Mouse (Mus musculus): ENCODE measurements around the gene Hcn1. TPM values are rescaled to one million over a fixed set of nuclear protein-coding genes. Genes with fewer than 3 reads are reported as not detected.

Gene Hcn1
- polyA plus RNA-seq, 1 experiment from 2014 or later: 0.03 TPM

DNA sequence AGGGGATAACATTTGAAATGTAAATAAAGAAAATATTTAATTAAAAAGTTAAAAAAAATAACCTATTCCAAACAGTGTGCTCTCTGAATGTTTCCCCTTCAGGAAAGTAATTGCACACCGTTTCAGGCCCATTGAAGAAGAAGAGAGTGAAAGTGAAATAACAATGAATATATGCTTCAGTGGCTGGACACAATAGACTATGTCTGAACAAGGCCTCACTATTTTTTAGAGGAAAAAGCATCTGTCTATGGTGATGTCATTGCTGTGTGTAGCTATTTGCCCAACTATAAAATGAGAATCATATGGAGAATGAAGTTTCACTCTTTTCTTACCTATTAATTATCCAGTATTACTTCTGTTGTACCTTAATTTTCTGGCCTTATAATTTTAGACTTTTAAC lies 234.5 kb downstream of the Hcn1 start:
- Histone ChIP-seq H3K27me3 (ENCODE audit: control insufficient read depth, insufficient read depth, low read length) (no peaks in the 10 kb centered on the region), H3K9me3 (replicated peaks; ENCODE audit: control insufficient read depth, low read length) (no peaks in the 10 kb centered on the region), H3K4me1 (ENCODE audit: control insufficient read depth, insufficient read depth, low read length) (no peaks in the 10 kb centered on the region), H3K27ac (ENCODE audit: low read length) (no peak overlapping the region), H3K4me2 (ENCODE audit: low read depth, low read length) (no peak overlapping the region), H3K4me3 (replicated peaks; ENCODE audit: low read length) (no peak overlapping the region), H3K9ac (ENCODE audit: low read length) (no peak overlapping the region), H3K36me3 (ENCODE audit: control insufficient read depth, insufficient read depth, low read length) (no peaks in the 10 kb centered on the region)
- ATAC-seq (ENCODE audit: insufficient read depth, low FRiP score): no peak
- 71% methylated on average over 1 of the region's 1 CpGs for WGBS

DNA sequence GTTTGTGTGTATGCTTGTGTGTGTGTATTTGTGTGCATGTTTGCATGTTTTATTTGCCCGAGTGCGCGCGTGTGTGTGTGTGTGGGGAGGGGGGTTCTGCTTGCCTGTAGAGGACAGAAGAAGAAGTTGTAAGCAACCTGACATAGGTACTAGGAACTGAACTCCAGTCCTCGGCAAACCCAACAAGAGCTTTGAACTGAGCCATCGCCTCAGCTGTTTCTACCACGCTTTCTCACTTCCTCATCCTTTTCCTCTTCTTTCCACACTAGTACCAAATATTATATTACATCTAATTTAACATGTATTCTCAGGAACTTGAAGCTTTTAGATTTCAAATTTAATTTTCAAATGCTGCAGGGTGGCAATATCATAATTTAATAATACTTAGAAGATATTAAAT lies 236.1 kb downstream of the Hcn1 start:
- 96% methylated on average over 7 of the region's 7 CpGs for WGBS
- Histone ChIP-seq H3K27me3 (ENCODE audit: control insufficient read depth, insufficient read depth, low read length) (no peaks in the 10 kb centered on the region), H3K4me2 (ENCODE audit: low read depth, low read length) (no peak overlapping the region), H3K4me3 (replicated peaks; ENCODE audit: low read length) (no peak overlapping the region), H3K4me1 (ENCODE audit: control insufficient read depth, insufficient read depth, low read length) (no peaks in the 10 kb centered on the region), H3K27ac (ENCODE audit: low read length) (no peak overlapping the region), H3K9me3 (replicated peaks; ENCODE audit: control insufficient read depth, low read length) (no peaks in the 10 kb centered on the region), H3K9ac (ENCODE audit: low read length) (no peak overlapping the region), H3K36me3 (ENCODE audit: control insufficient read depth, insufficient read depth, low read length) (no peaks in the 10 kb centered on the region)
- ATAC-seq (ENCODE audit: insufficient read depth, low FRiP score): no peak

DNA sequence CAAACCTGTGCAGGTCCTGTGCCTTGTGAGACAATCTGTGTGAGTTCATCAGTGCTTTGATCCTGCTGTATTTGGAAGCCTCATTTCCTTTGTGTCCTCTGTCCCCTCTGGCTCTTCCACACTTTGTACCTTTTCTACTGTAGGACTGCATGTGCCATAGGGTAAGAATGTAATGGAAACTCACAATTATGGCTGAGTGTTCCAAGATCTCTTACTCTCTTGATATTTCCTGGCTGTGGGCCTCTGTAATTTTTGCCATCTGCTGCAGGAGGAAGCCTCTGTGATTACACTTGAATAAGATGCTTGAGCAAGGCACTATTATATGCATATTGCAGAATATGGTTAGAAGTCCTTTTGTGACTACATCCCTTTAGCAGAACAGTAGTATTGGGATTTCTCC lies 240.2 kb downstream of the Hcn1 start:
- Histone ChIP-seq H3K9me3 (replicated peaks; ENCODE audit: control insufficient read depth, low read length) (no peaks in the 10 kb centered on the region), H3K4me2 (ENCODE audit: low read depth, low read length) (no peak overlapping the region), H3K9ac (ENCODE audit: low read length) (no peak overlapping the region), H3K4me3 (replicated peaks; ENCODE audit: low read length) (no peak overlapping the region), H3K27me3 (ENCODE audit: control insufficient read depth, insufficient read depth, low read length) (no peaks in the 10 kb centered on the region), H3K4me1 (ENCODE audit: control insufficient read depth, insufficient read depth, low read length) (no peaks in the 10 kb centered on the region), H3K36me3 (ENCODE audit: control insufficient read depth, insufficient read depth, low read length) (no peaks in the 10 kb centered on the region), H3K27ac (ENCODE audit: low read length) (no peak overlapping the region)
- no peak for ATAC-seq (ENCODE audit: insufficient read depth, low FRiP score)

GRCm38 (mm10) chr13:117847290-117847689 lies 245.2 kb downstream of the Hcn1 start:
- H3K4me3 ChIP-seq (replicated peaks; ENCODE audit: low read length): no peak overlapping the region
- H3K9ac ChIP-seq (ENCODE audit: low read length): no peak overlapping the region
- no peaks in the 10 kb centered on the region for H3K4me1 ChIP-seq (ENCODE audit: control insufficient read depth, insufficient read depth, low read length)
- no peak overlapping the region for H3K27ac ChIP-seq (ENCODE audit: low read length)
- H3K36me3 ChIP-seq (ENCODE audit: control insufficient read depth, insufficient read depth, low read length): no peaks in the 10 kb centered on the region
- H3K27me3 ChIP-seq (ENCODE audit: control insufficient read depth, insufficient read depth, low read length): no peaks in the 10 kb centered on the region
- H3K9me3 ChIP-seq (replicated peaks; ENCODE audit: control insufficient read depth, low read length): no peaks in the 10 kb centered on the region
- WGBS: 93% methylated on average over 2 of the region's 2 CpGs
- no peak overlapping the region for H3K4me2 ChIP-seq (ENCODE audit: low read depth, low read length)
- ATAC-seq (ENCODE audit: insufficient read depth, low FRiP score): no peak

GRCm38 (mm10) chr13:117848757-117849156 lies 246.6 kb downstream of the Hcn1 start:
- no peak overlapping the region for H3K4me3 ChIP-seq (replicated peaks; ENCODE audit: low read length)
- no peak overlapping the region for H3K4me2 ChIP-seq (ENCODE audit: low read depth, low read length)
- no peaks in the 10 kb centered on the region for H3K27me3 ChIP-seq (ENCODE audit: control insufficient read depth, insufficient read depth, low read length)
- no peak overlapping the region for H3K27ac ChIP-seq (ENCODE audit: low read length)
- H3K9ac ChIP-seq (ENCODE audit: low read length): no peak overlapping the region
- 90% methylated on average over 4 of the region's 4 CpGs for WGBS
- no peaks in the 10 kb centered on the region for H3K4me1 ChIP-seq (ENCODE audit: control insufficient read depth, insufficient read depth, low read length)
- no peaks in the 10 kb centered on the region for H3K36me3 ChIP-seq (ENCODE audit: control insufficient read depth, insufficient read depth, low read length)
- H3K9me3 ChIP-seq (replicated peaks; ENCODE audit: control insufficient read depth, low read length): no peaks in the 10 kb centered on the region
- no peak for ATAC-seq (ENCODE audit: insufficient read depth, low FRiP score)

GRCm38 (mm10) chr13:117851954-117852710 lies 250.0 kb downstream of the Hcn1 start:
- Histone ChIP-seq H3K27ac (ENCODE audit: low read length) (no peak overlapping the region), H3K4me1 (ENCODE audit: control insufficient read depth, insufficient read depth, low read length) (no peaks in the 10 kb centered on the region), H3K27me3 (ENCODE audit: control insufficient read depth, insufficient read depth, low read length) (no peaks in the 10 kb centered on the region), H3K4me3 (replicated peaks; ENCODE audit: low read length) (no peak overlapping the region), H3K9ac (ENCODE audit: low read length) (no peak overlapping the region), H3K9me3 (replicated peaks; ENCODE audit: control insufficient read depth, low read length) (no peaks in the 10 kb centered on the region), H3K36me3 (ENCODE audit: control insufficient read depth, insufficient read depth, low read length) (no peaks in the 10 kb centered on the region), H3K4me2 (ENCODE audit: low read depth, low read length) (no peak overlapping the region)
- no peak for ATAC-seq (ENCODE audit: insufficient read depth, low FRiP score)
- 54% methylated on average over 6 of the region's 6 CpGs for WGBS

DNA sequence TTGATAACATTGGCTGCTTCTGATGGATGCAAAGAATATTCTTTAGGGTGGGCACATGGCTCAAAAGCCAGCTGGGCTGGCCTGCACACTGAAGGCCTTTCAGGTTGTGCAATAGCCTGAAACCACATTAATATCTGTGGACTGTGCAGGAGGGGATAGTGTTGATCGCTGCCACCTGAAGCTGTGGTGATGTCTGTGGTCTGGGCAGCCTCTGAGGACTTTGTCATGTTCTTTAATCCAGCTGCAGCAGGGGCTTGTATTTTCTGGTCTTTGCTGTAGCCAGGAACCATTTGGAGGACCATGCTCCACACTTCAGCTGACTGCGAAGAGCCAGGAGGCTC lies 250.6 kb downstream of the Hcn1 start:
- H3K27me3 ChIP-seq (ENCODE audit: control insufficient read depth, insufficient read depth, low read length): no peaks in the 10 kb centered on the region
- no peaks in the 10 kb centered on the region for H3K4me1 ChIP-seq (ENCODE audit: control insufficient read depth, insufficient read depth, low read length)
- H3K4me2 ChIP-seq (ENCODE audit: low read depth, low read length): no peak overlapping the region
- H3K36me3 ChIP-seq (ENCODE audit: control insufficient read depth, insufficient read depth, low read length): no peaks in the 10 kb centered on the region
- no peak overlapping the region for H3K27ac ChIP-seq (ENCODE audit: low read length)
- WGBS: 76% methylated on average over 2 of the region's 2 CpGs
- H3K9ac ChIP-seq (ENCODE audit: low read length): no peak overlapping the region
- H3K4me3 ChIP-seq (replicated peaks; ENCODE audit: low read length): no peak overlapping the region
- no peak for ATAC-seq (ENCODE audit: insufficient read depth, low FRiP score)
- no peaks in the 10 kb centered on the region for H3K9me3 ChIP-seq (replicated peaks; ENCODE audit: control insufficient read depth, low read length)

DNA sequence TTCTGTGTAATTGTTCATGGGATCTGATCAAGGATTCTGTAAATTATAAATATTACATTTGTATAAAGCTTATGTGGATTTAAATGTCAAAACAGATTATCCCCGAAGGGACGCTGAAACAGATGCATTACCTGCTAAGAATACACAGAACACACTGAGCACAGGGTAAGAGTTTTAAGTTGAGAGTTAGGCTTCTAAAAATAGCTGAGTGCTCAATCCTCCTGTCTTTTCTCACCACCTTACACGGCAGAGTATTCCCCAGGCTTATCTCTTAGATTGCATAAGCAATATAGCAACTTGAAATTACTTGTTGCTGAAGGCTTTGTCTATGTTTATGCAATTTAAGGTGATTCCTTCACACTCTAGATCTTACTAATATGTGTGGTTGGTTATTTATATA lies 256.3 kb downstream of the Hcn1 start:
- Histone ChIP-seq H3K4me3 (replicated peaks; ENCODE audit: low read length) (no peak overlapping the region), H3K9me3 (replicated peaks; ENCODE audit: control insufficient read depth, low read length) (no peaks in the 10 kb centered on the region), H3K27ac (ENCODE audit: low read length) (no peak overlapping the region), H3K4me2 (ENCODE audit: low read depth, low read length) (no peak overlapping the region), H3K9ac (ENCODE audit: low read length) (no peak overlapping the region), H3K36me3 (ENCODE audit: control insufficient read depth, insufficient read depth, low read length) (no peaks in the 10 kb centered on the region), H3K27me3 (ENCODE audit: control insufficient read depth, insufficient read depth, low read length) (no peaks in the 10 kb centered on the region), H3K4me1 (ENCODE audit: control insufficient read depth, insufficient read depth, low read length) (no peaks in the 10 kb centered on the region)
- no peak for ATAC-seq (ENCODE audit: insufficient read depth, low FRiP score)
- WGBS: 38% methylated on average over 3 of the region's 3 CpGs

- no peak overlapping the region for H3K4me3 ChIP-seq (replicated peaks; ENCODE audit: low read length)
- H3K9ac ChIP-seq (ENCODE audit: low read length): no peak overlapping the region
- no peaks in the 10 kb centered on the region for H3K27me3 ChIP-seq (ENCODE audit: control insufficient read depth, insufficient read depth, low read length)
- H3K4me1 ChIP-seq (ENCODE audit: control insufficient read depth, insufficient read depth, low read length): no peaks in the 10 kb centered on the region
- no peaks in the 10 kb centered on the region for H3K9me3 ChIP-seq (replicated peaks; ENCODE audit: control insufficient read depth, low read length)
- H3K36me3 ChIP-seq (ENCODE audit: control insufficient read depth, insufficient read depth, low read length): no peaks in the 10 kb centered on the region
- no peak for ATAC-seq (ENCODE audit: insufficient read depth, low FRiP score)
- no peak overlapping the region for H3K4me2 ChIP-seq (ENCODE audit: low read depth, low read length)
- no peak overlapping the region for H3K27ac ChIP-seq (ENCODE audit: low read length)
- 40% methylated on average over 8 of the region's 8 CpGs for WGBS
These were observed 275.7 kb downstream of the Hcn1 start for GRCm38 (mm10) chr13:117877787-117878186.

Data from stomach, embryonic 16.5 days (tissue).